Mouse (Mus musculus): Measurements from ENCODE around the gene Esrp2.

The Esrp2 gene

DNA sequence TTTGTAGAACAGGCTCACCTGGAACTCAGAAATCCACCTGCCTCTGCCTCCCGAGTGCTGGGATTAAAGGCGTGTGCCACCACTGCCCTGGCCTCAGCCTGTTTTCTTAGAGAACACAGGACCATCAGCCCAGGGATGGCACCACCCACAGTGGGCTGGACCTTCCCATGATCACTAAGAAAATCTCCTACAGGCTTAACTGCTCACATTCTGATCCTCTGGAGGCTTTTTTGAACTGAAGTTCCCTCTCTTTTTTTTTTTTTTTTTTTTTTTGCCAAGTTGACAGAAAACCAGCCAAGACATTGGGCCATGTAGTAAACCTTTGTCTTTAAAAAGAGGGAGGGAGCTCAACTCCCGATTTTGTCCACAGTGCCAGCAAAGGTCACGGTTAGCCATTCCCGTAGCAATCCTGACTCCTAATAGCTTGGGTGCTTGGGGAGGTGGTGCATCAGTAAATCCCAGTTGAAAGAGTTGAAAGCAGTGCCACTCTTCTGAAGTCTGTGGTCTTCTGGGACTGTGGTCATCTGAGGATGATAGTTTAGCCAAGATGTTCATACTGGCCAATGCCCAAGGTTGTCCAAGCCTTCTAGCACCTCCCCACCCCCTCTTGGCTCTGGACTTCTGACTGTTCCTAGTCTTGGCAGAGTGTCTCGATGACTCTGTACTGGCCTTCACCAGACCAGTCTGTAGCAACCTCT lies 11.2 kb upstream of the Esrp2 start:
- DNase-seq = no peak

DNA sequence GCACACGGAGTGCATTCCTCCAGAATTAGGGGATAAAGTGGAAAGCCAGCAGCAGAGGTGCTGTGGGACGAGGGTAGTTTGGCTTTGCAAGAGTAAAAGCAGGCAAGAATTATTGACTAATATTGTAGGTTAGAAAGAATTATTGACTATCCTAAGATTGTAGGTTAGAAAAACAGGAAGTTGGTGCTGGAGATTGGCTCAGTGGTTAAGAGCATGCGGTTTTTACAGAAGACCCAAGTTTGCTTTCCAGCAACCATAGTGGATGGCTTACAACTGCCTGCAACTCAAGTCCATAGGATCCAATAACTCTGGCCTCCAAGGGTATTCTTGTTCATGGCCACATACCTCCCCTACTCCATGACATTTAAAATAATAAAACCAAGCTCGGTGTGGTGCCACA lies 9.2 kb upstream of the Esrp2 start:
- no peak for DNase-seq

DNA sequence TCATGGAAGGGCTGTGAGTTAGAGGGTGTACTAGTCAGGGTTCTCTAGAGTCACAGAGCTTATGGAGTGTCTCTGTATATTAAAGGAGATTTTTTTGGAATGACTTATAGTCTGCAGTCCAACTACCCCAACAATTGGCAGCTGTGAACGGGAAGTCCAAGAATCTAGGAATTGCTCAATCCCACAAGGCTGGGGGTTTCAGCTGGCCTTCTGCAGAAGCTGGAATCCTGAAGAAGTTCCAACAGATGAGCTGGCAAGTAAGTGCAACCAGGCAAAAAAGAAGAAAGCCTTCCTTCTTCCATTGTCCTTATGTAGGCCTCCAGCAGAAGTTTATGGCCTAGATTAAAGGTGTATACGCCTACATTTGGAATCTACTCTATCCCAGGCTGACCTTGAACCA lies 8.6 kb upstream of the Esrp2 start:
- DNase-seq = no peak

DNA sequence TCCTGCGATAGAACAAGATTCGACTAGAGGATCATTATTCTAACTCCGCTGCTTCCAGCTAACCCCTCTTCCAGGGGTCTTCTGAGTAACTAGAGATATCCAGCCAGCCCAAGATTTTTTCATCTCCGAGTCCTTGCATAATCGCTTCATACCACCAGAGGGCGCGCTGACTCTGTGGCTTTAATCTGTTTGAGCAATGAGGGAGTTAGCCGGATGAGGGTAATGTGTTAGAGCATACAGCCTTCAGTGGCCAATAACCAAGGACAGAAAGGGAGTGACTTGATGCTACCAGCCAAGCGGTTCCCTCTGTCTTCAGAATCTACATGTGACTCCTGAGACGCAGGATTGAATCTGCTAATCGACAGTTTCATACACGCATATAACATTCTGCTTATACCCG lies 4.0 kb upstream of the Esrp2 start:
- DNase-seq = peak; percentile 83

DNA sequence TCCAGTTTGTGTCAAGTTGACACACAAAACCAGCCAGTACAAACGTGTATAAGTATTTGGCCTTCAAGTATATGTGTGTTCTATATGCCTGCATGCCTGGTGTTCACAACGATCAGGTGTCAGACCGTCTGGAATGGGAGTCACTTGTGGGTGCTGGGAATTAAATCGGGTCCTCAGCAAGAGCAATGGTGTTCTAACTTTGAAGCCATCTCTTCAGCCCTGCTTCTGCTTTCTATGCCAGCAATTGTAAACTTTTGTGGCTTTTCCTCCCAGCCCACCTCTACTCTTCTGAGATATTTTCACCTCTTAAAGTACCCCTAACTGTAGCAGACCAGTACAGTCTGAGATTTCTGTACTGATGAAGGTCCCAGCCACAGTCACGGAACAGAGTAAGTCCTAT lies 3.4 kb upstream of the Esrp2 start:
- no peak for DNase-seq

DNA sequence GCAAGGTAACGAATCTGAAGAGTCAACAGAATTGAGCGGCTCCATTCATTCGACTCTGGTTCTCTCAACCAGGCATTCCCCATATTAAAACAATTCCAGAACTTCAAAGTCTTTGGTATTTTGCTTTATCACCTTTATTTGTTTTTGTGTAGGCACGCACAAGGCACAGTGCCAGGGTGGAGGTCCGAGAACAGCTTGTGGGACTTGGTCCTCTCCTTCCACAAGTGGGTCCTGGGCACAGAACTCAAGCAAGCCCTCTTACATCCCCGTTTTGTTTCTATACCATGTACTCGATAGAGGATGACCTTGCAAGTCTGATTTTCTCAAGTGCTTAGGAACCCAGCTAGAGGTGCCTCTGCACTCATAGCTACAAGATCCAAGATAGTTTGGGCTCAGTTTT lies 1.8 kb upstream of the Esrp2 start:
- DNase-seq = no peak

DNA sequence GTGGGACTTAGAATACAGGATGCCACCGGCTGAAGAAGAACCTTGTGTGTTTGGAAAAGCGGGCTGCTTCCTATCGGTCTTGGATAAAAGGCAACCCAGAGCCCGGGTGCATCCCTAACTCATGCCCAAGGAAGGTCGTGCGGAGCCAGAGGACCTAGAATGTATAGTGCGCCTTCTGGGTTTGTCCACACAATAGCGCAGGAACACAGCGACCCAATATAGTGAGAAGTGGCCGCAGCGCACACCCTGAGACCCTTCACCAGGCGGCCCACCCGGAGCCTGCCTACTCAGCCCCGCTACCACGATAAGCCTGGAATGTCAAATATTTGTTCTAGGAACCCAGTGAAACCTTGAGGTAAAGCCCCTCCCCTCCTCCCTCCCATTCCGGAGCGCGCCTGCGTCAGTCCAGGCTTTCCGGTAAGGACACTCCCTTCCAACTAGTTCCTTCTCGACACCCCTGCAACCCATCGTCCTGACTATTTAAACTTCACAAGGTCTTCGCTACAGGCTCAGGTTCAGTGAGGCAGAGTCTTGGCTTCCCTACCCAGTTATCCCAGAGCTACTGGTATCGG lies 1.2 kb upstream of the Esrp2 start:
- DNase-seq = peak; percentile 23

DNA sequence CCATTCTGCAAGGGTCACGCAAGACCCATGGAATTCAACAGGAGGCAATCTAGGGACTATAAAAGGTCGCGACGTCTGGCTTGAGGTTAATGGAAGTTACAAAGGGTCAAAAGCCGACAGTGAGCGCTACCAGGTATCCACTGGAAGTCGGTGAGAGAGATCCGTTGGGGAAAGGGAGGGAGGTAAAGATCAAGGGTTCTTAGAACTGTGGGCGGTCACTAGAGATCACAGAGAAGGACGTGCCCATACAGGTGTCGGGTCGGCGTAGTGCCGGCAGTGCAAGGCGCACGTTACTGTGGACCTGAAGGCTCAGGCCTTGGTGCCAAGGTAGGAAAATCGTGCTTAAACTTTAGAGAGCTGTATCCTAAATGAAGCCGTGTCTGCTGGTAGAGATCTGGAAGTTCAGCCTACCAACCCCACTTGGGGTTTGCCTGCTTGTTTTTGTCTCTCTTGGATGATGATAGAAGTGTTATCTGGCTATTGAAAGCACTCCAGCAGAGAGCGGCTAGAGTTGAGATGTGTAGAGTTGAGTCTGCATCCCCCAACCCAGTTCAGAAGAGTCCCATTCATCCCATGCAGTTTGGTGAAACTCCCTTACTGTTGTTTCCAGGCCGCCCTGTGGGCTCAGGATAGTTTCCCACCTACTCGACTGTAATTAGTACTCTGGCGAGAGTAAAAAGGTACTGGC lies 588 bp upstream of the Esrp2 start:
- no peak for DNase-seq

DNA sequence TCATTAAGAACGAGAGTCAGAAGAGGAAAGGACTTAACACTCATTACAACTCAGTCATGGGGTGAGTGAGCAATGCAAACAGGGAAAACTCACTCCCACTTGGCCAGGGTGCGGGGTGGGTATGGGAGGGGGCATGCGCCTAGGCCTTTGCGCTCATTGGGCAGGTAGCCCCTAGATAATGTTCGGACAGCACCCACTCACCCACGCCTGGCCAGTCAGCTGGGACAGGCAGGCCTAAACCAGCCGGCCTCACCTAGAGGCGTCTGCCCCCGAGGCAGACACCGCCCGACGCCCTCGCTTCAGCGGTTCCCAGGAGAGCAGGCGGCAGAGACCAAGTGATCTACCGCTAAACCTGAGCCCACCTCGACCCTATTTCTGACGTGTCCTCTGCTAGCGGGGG lies 1.1 kb downstream of the Esrp2 start:
- DNase-seq = no peak

DNA sequence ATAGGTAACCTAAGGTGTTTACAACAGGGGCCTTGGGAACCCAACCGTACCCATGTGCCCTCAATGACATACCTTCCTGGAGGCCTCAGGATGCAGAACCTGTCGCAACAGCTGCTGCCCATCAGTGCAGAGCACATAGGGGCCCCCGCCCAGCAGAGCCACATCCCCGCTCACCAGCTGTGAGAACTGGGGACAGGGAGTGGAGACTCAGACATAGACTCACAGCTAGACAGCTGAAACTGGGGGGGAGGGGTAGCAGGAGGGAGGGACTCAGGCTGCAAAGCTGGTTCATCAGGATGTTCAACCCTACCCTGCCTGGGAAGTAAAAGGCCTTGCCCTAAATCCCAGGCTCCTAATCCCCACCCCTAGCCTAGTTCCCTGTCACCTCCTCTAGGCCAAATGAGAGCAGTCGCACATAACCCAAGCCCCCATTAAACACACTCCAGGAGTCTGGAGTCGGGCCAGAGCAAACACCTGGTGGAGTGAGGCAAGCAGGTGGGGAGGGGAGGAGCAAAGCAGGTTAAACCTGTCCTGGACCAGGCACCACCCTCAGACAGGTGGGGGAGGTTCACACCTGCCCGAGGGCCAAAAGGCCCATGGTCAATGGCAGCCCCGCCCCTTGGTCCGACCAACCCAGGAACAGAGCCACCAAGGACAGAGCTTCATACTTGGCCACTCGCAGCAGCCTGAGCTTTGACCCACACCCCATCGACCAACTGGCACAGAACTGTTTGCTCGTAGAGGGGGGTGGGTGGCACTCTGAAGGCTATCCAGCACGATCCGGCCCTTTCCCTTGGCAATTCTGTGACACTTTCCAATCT lies 1.8 kb downstream of the Esrp2 start:
- no peak for DNase-seq

DNA sequence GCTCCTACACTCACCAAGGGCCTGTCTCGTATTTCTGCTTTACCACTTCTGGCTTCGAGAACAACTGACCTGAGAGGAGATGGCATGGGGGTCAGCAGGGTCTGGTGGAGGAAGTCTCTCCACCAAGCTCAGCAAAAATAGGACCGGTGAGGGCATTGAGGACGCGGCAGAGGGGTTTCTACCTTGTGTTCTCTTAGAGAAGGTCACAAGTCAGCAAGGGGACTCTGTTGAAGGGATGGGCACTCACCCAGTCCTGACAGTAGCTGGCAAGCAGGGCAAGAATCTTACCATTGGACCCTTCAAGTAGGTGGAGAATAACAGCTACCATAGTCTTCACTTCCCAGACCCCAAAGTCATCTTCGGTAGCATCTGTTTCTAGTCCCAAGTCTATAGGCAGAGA lies 2.8 kb downstream of the Esrp2 start:
- no peak for DNase-seq

DNA sequence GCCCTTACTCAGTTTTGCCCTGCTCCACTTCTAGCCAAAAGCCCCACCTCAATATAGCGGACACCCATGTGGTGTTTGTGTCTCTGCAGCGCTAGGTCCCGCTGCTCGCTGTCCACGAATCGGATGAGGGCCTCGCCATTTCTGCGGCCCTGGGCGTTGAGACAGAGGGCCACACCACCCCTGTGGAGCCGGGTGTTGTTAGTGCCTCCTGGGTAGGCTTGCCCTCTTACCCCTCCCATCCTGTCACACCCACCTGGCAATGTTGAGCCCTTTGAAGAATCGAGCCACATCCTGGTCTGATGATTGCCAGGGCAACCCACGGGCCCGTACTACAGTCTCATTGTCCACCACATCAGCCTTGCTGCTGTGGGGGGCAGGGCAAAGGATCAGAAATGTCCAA lies 3.2 kb downstream of the Esrp2 start:
- DNase-seq = no peak

DNA sequence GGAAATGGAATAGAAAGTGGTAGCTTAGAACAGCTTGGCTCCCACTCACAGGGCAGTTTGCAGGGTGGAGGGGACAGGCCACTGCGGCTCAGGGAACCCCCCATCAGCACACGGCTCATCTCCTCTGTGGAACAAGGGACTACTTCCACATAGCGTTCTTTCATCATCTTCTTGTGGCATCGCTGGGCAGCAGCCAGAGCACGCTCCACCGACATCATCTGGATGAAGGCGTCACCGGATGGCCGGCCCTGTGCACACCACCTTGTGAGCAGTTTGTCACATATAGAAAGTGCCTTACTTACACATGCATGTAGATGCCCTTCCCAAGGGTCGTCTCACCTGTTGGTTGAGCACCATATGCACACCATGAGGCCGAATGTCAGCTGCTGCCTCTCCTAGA lies 4.4 kb downstream of the Esrp2 start:
- no peak for DNase-seq

DNA sequence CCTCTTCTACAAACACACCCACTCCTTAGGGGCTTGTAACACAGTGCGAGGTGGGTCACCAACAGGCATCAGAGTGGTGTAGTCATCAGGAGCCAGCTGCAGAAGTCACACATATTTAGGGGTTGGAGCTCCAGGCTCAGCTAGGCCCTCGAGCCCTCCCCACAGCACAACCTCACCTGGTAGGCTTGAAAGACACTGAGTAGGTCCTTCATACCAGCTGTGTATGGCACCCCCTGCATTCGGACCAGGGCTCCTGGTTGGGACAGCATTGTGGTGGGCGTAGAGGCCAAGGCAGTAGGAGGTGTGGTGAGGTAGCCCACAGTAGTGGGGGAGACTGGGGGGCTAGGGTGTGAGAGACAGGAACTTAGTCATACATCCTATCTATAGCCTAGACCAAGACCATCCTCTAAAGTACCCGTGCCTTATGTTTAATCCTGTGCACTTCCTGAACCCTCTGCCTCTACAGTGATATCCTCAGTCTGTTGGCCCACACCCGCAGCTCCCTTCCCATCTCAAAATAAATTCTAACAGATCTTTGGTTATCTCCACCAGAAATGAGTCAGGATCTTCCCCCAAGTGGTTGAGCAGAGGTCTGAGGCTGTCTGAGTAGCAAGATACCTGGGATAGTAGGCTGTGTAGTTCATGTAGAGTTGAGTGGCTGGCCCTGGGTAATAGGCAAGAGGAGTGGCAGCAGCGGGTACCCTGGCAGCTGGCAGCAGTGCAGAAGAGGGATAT lies 5.1 kb downstream of the Esrp2 start:
- DNase-seq = no peak

DNA sequence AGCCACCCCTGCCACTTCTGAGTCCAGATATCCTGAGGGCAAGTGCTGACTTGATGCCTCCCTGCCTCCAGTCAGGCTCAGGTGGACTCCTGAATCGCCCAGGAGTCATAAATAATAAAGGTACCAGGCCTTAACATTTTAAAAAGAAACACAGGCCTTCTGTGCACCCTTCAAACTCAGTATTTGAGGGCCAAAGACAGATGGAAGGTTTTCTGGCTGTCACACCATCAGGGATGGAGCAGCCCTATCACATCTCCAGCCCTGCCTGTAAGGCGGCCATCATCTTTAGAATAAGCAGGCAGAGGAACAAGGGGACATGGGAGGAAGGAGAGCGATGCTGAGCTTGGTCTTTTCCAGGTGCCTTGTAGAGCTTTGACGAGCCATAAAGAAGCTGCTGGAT lies 5.8 kb downstream of the Esrp2 start:
- no peak for DNase-seq

DNA sequence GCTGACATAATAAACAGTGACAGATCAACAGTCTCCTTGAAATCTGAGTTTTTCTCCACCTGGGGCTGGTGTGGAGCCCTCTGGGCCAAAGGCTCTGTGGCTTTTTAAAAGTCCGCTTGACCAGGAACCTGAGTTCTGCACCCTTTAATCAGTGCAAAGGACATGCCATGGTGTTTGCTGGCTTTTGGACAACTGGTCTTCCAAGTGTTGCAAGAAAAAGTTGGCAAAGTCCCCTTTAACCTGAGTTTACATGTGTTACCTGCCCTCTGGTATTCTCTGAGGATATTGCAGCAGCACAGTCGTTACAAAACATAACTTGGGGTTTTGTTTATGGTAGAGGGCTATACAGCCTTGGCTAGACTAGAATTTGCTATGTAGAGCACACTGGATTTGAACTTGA lies 6.3 kb downstream of the Esrp2 start:
- DNase-seq = no peak

DNA sequence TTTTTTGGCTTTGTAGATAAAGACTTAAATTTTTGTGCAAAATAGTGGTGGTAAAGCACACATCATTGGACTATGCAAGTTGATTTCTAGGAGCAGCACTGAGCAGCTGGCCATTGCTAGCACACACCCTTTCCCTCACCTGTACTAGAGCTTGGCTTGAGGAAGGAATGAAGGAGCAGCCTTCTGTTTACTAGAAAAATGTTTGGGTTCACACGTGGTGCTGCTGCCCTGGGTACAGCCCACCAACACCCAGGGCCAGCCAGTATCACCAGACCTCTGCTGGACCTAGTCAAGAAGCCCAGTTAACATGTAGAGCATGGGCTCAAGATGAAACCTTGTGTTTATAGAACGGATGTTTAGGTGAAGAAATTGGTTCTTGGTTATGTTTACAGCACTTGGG lies 6.8 kb downstream of the Esrp2 start:
- DNase-seq = no peak

DNA sequence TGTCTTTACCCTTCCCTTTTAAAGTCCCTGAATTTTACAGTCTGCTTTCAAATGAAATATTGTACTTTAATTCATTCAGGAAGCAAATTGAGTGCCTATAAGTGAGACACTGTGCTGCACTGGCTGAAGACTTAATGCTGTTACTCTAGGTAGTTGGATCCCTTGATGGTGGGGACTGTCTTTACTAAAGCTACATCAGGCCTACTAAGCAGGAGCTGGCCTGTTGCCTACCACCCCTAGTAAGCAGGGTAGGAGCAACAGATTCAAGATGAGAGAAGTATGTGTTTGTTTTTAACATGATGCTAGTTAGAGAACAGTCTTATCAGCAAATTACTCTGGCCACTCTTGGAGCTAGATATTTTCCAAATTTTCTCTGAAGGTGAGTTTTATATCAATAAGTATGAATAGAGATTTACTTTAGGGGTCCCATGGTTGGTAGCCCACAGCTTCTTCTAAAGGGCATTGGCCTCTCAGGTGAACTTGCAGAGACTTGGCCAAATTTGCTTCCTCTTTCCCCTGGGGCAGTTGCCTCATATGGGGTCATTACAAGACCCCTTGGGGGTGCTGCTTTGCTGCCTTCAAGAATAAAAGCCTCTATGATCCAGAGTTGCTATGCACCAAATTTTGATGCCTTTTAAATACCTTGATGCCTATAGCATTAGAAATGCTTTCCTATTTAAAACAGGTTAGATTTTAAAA lies 7.4 kb downstream of the Esrp2 start:
- no peak for DNase-seq

DNA sequence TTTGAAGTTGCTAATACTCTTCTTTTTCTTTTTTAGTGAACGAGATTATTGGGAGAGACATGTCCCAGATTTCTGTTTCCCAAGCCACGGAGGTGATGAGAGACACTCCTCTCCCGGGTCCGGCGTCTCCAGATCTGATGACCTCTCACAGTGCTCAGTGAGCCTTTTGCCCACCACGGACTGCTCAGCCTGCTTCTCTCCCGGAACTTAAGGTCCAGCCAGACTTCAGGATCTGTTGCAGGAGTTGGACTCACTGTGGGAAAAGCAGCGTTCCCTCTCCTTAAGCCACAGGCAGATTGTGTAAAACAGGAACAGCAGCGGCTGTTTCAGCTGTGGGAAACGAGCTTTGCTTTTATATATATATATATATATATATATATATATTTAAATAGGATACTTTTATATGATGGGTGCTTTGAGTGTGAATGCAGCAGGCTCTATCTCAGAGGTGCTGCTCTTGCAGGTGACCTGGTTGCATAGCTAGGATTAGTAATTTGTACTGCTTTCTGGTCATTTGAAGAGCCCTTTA lies 8.8 kb downstream of the Esrp2 start:
- DNase-seq = no peak

DNA sequence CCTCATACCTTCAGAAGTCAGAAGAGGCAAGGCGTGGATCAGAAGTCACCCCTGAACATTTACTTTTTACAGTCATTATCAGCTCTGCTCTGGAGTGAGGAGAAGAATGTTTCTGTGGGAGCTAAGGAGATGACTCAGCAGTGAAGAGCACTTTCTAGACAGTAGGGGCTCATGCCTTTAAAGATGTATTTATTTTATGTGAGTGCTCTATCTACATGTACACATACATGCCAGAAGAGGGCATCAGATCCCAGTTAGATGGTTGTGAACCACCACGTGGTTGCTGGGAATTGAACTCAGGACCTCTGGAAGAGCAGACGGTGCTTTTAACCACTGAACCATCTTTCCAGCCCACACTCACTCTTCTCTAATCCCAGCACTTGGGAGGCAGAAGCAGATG lies 9.7 kb downstream of the Esrp2 start:
- DNase-seq = no peak

DNA sequence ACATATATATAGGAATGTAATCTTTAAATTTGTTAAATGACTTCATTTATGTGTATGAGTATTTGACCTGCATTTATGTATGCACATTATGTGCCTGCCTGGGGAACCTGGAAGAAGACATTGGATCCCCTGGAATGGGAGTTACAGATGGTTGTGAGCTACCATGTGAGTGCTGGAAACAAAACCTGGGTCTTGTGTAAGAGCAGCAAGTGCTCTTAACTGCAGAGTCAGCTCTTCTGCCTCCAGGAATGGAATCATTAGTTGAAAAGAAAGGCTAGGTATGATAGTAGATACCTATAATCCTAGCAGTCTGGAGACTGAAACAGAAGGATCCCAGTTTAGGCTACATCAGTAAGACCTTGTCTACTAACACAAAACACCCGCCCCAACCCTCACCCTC lies 10.7 kb downstream of the Esrp2 start:
- no peak for DNase-seq

DNA sequence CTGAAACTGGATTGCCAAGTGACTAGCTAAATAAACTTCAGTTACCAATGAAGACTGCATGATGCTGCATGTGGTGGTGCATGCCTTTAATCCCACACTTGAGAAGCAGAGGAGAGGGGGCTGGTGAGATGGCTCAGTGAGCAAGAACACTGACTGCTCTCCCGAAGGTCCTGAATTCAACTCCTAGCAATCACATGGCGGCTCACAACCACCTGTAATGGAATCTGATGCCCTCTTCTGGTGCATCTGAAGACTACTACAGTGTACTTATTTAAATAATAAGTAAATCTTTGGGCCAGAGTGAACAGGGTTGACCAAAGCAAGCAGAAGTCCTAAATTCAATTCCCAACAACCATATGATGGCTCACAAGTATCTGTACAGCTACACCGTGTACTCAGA lies 13.3 kb downstream of the Esrp2 start:
- DNase-seq = no peak

Measured in right cerebral cortex, postnatal 4 days (tissue).